Mouse (Mus musculus) gastrocnemius, postnatal 36 days (tissue): ENCODE measurements at regions not wholly inside any gene's neighbourhood (a gene's known extent, or its start where the extent isn't known, plus 50 kb on each side); places are given as distances from the start of the nearest gene placed in this dataset.

ENCODE experiments used
- DNase-seq, 2 experiments: peaks; one replicate each; pipeline ENCODE4 v3.0.0; 2022
- intact Hi-C: fragments of 180-260 bp; cut with DNase I; formaldehyde crosslinking; loops from one replicate; pipeline ENCODE4 v1.15.1; 2025

DNA sequence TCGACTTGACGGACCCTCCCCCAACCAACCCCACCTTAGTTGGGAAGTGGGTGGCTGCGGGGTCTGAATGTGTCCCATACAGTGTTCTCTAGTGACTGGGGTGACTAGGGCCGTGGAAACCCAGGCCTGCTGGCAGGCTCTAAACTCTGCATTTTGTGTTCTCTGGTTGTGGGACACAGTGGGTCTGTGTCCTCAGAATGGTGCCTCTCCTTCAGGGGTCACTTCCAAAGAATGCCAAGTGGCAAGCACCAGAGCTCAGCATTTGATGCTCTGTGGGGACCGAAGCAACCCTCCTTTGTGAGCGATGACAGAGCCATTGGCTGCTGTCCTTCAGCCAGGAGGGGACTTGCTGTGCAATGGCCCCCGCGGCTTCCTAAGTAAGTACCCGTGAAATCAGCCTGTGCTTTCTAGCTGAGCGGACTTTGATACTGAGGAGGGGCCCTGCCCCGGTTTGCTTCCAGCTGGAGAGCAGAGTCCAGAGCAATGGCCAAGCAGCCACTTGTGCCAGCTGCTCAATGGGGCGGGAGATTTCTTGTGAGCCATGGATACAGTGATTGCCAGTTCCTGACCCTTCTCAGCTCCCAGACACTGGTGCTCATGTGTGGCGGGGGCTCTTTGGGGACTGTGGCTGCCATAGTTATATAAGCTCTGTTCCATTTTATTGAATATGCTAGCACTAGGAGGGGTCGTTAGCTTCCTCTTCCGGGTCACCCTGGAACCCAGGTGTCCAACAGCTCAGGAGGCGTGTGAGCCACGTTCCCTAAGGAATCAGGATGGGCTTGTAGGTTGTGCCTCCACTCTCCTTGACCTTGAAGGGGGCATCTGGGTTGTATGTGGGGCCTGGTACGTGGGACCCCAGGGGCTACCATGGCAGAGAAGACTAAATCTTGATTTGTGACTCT lies 60.4 kb upstream of the Sulf2 start:
- intact Hi-C loops, result no loop called here
- no peak for DNase-seq

DNA sequence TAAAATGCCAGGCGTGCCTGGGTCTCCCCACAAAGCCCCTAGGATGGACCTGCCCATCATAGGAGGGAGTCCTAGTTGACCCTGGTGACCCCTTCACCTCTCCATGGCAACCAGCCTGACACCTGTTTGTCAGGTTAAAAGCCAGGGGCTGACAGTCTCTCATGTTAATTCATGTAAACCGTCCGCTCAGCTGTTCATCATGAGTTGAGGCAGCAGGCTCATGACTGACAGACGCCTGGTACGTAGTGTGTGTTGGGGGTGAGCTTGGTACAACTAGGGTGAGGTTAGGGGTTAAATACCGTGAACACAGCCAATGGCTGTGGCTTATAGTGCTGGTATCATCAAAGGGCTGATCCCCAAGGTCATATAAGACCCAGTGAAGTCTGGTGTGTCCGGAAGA lies 59.7 kb upstream of the Sulf2 start:
- intact Hi-C loops, result no loop called here

GRCm38 (mm10) chr2:166207145-166207508 lies 51.7 kb upstream of the Sulf2 start:
- DNase-seq, result no peak
- intact Hi-C loops, result no loop called here

More for the DNA sequence above, 59.7 kb upstream of the Sulf2 start:
- DNase-seq, result no peak

DNA sequence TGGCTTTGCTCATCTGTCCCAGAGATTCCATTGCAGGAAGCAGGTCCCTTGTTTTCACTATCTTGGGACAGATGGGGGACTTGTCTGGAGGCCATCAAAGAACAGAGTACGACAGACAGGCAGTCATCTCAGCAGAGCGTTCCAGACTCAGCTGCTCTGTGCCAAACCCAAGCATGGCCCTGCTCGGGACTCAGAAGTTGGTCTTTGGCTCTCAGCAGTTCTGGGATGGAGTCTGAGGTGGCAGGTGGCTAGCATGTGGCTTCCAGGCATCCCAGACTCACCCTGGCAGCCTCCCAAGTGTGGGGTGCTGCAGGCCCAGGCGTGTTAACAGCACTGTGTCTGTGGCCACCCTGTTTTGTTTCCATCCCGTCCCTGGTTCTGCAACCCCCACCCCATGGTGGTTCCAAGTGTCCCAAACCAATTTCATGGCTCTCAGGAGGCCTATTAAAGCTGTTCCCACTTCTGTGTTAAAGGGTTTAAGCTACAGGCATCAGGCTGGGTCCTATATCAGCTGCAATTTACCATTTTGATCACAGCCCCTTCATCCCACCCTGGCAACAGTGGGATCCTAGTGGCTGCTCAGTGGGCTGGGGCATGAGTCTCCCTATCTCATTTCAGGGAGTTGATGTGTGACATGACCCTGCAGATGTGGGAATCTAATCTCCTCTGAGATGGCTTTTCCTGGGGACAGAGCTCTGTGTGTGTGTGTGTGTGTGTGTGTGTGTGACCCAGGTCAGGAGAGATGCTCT lies 51.1 kb upstream of the Sulf2 start:
- DNase-seq, result no peak
- intact Hi-C loops, result no loop called here
